Mouse (Mus musculus): ENCODE results near the gene A730071L15Rik.

DNA sequence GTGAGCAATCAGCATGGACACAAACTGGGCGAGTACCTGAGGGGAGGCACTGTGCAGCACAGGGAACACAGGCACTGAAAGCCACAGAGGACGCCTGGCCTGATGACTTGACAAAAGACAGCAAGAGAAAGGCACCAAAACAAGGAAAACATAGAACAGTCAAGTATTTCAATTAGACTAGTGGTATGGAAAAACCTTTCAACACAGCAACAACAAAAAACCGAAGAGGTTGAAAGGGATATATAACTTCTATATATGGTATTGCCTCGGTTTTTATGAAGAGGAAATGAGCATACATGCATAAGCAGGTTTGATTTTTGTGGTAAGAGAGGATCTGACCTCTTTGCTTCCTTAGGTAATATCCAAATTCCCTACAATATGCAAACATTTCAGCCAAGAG, 47.0 kb upstream of the A730071L15Rik start:
- TF ChIP-seq POLR2A (IDR thresholded peaks at IDR 0.05; ENCODE audit: borderline replicate concordance, low read depth, low read length): no peak
- no peak for TF ChIP-seq CTCF (IDR thresholded peaks at IDR 0.05; ENCODE audit: low read depth, low read length)

Measured in bone marrow macrophage, adult 2 months (primary cell).